Mouse (Mus musculus): ENCODE results near the gene Ubr4.

DNA sequence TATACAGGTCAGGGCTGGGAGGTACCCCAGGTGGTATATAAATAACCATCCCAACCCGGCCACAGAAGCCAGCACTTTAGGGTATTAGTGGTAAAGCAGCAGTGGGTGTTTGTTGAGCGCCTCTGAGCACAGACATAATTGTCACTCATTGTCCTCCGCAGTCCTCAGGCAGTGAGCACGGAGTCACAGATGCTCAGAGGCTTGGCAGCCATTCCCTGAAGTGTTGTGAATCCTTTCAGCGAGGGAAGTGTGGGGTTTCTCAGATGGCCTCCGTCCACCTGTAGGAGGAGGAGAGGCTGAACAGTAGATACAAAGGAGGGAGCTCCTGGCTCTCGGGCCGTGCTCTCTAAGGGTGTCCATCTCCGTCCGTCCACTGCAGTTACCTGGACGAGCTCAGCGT lies 111.8 kb downstream of the Ubr4 start:
- TF ChIP-seq CTCF (IDR thresholded peaks at IDR 0.05; ENCODE audit: control insufficient read depth, insufficient read depth, insufficient read length) (no peak), MAX (IDR thresholded peaks at IDR 0.05) (no peak), USF1 (IDR thresholded peaks at IDR 0.05; ENCODE audit: low read depth) (no peak)

Data from C2C12 (cell line).